Mouse (Mus musculus): ENCODE measurements around the gene Gzma. TPM values are rescaled to one million over a fixed set of nuclear protein-coding genes. Genes with fewer than 3 reads are reported as not detected.

Gene Gzma
- polyA plus RNA-seq, 1 experiment from 2014 or later: not detected

Other genes starting within 250 kb of the Gzma start
- gene Mtrex, start 173.6 kb downstream of the Gzma start, polyA plus RNA-seq (2016; fragmentation: Nextera tagmentation; extraction: Ambion mirVana): 94.3 and 107 TPM in 2 replicates
- gene Dhx29, start 173.5 kb downstream of the Gzma start, polyA plus RNA-seq (2016; fragmentation: Nextera tagmentation; extraction: Ambion mirVana): 32.6 and 33.7 TPM in 2 replicates
- 0.24 and 0.57 TPM in 2 replicates for gene Ccno, start 113.2 kb downstream of the Gzma start, polyA plus RNA-seq (2016; fragmentation: Nextera tagmentation; extraction: Ambion mirVana)
- gene Mcidas, start 107.1 kb downstream of the Gzma start, polyA plus RNA-seq (2016; fragmentation: Nextera tagmentation; extraction: Ambion mirVana): 0.06 and 0.50 TPM in 2 replicates
- gene Cdc20b, start 65.9 kb downstream of the Gzma start, polyA plus RNA-seq (2016; fragmentation: Nextera tagmentation; extraction: Ambion mirVana): 0.19 and 0.83 TPM in 2 replicates
- gene Gpx8, start 54.6 kb downstream of the Gzma start, polyA plus RNA-seq (2016; fragmentation: Nextera tagmentation; extraction: Ambion mirVana): 90.2 and 98.3 TPM in 2 replicates
- gene Esm1, start 108.7 kb upstream of the Gzma start, polyA plus RNA-seq (2016; fragmentation: Nextera tagmentation; extraction: Ambion mirVana): 2.5 and 2.6 TPM in 2 replicates
- gene Gzmk, start 124.9 kb upstream of the Gzma start, polyA plus RNA-seq (2016; fragmentation: Nextera tagmentation; extraction: Ambion mirVana): not detected in 2 replicates
- gene BC067074, start 192.2 kb upstream of the Gzma start, polyA plus RNA-seq (2016; fragmentation: Nextera tagmentation; extraction: Ambion mirVana): 3.0 and 3.3 TPM in 2 replicates

Measured in embryonic facial prominence, embryonic 10.5 days (tissue).